Mouse (Mus musculus): ENCODE results near the gene Gm10073. TPM values are rescaled to one million over a fixed set of nuclear protein-coding genes. Genes with fewer than 3 reads are reported as not detected.
"Not testable (repeated sequence)": the region's sequence is repeated elsewhere in the genome, so short reads cannot be mapped to it uniquely, and the experiment has no call there.

Gm10073 gene
- polyA plus RNA-seq, 1 experiment: 38.0 TPM

- H3K4me3 ChIP-seq (replicated peaks; ENCODE audit: extremely low read depth, low read depth, low read length): no peak overlapping the region
- 42% methylated on average over 3 of the region's 3 CpGs for WGBS
- TF ChIP-seq CTCF (IDR thresholded peaks at IDR 0.05; ENCODE audit: insufficient read depth, low read length): no peak
- no peak for TF ChIP-seq POLR2A (IDR thresholded peaks at IDR 0.05; ENCODE audit: borderline replicate concordance, extremely low read depth, low read depth, low read length)
- DNase-seq: no peak
- H3K4me1 ChIP-seq (ENCODE audit: control insufficient read depth, insufficient read depth, low read length): peaks cover 12% of the 10 kb centered on the region
Observed at GRCm38 (mm10) chr8:106612047-106612446, 38.8 kb upstream of the Gm10073 start.

GRCm38 (mm10) chr8:106610958-106611640 is 37.8 kb upstream of the Gm10073 start:
- DNase-seq: no peak
- Histone ChIP-seq H3K4me1 (ENCODE audit: control insufficient read depth, insufficient read depth, low read length) (peaks cover 11% of the 10 kb centered on the region), H3K4me3 (replicated peaks; ENCODE audit: extremely low read depth, low read depth, low read length) (no peak overlapping the region)
- WGBS: 51% methylated on average over 9 of the region's 9 CpGs
- TF ChIP-seq CTCF (IDR thresholded peaks at IDR 0.05; ENCODE audit: insufficient read depth, low read length): no peak
- TF ChIP-seq POLR2A (IDR thresholded peaks at IDR 0.05; ENCODE audit: borderline replicate concordance, extremely low read depth, low read depth, low read length): no peak

- 54% methylated on average over 7 of the region's 7 CpGs for WGBS
- TF ChIP-seq POLR2A (IDR thresholded peaks at IDR 0.05; ENCODE audit: borderline replicate concordance, extremely low read depth, low read depth, low read length): no peak
- TF ChIP-seq CTCF (IDR thresholded peaks at IDR 0.05; ENCODE audit: insufficient read depth, low read length): no peak
- Histone ChIP-seq H3K4me1 (ENCODE audit: control insufficient read depth, insufficient read depth, low read length) (peaks cover 9% of the 10 kb centered on the region), H3K4me3 (replicated peaks; ENCODE audit: extremely low read depth, low read depth, low read length) (no peak overlapping the region)
- DNase-seq: no peak
Observed at GRCm38 (mm10) chr8:106609076-106609903, 36.0 kb upstream of the Gm10073 start.

GRCm38 (mm10) chr8:106608425-106608824 is 35.2 kb upstream of the Gm10073 start:
- DNase-seq: no peak
- TF ChIP-seq POLR2A (IDR thresholded peaks at IDR 0.05; ENCODE audit: borderline replicate concordance, extremely low read depth, low read depth, low read length): no peak
- no peak for TF ChIP-seq CTCF (IDR thresholded peaks at IDR 0.05; ENCODE audit: insufficient read depth, low read length)
- Histone ChIP-seq H3K4me3 (replicated peaks; ENCODE audit: extremely low read depth, low read depth, low read length) (no peak overlapping the region), H3K4me1 (ENCODE audit: control insufficient read depth, insufficient read depth, low read length) (peaks cover 9% of the 10 kb centered on the region)
- WGBS: 31% methylated on average over 3 of the region's 3 CpGs

GRCm38 (mm10) chr8:106607783-106608182 is 34.5 kb upstream of the Gm10073 start:
- not testable (repeated sequence) for DNase-seq; H3K4me1 ChIP-seq (ENCODE audit: control insufficient read depth, insufficient read depth, low read length); H3K4me3 ChIP-seq (replicated peaks; ENCODE audit: extremely low read depth, low read depth, low read length)
- WGBS: 73% methylated on average over 4 of the region's 4 CpGs

GRCm38 (mm10) chr8:106606601-106607145 is 33.4 kb upstream of the Gm10073 start:
- Histone ChIP-seq H3K4me3 (replicated peaks; ENCODE audit: extremely low read depth, low read depth, low read length) (no peak overlapping the region), H3K4me1 (ENCODE audit: control insufficient read depth, insufficient read depth, low read length) (peaks cover 6% of the 10 kb centered on the region; the same call in 1 of the 2 replicates)
- 29% methylated on average over 15 of the region's 15 CpGs for WGBS
- TF ChIP-seq POLR2A (IDR thresholded peaks at IDR 0.05; ENCODE audit: borderline replicate concordance, extremely low read depth, low read depth, low read length): no peak
- TF ChIP-seq CTCF (IDR thresholded peaks at IDR 0.05; ENCODE audit: insufficient read depth, low read length): no peak
- no peak for DNase-seq

- TF ChIP-seq CTCF (IDR thresholded peaks at IDR 0.05; ENCODE audit: insufficient read depth, low read length): no peak
- TF ChIP-seq POLR2A (IDR thresholded peaks at IDR 0.05; ENCODE audit: borderline replicate concordance, extremely low read depth, low read depth, low read length): no peak
- Histone ChIP-seq H3K4me1 (ENCODE audit: control insufficient read depth, insufficient read depth, low read length) (peaks cover 4% of the 10 kb centered on the region; the same call in 1 of the 2 replicates), H3K4me3 (replicated peaks; ENCODE audit: extremely low read depth, low read depth, low read length) (peak overlapping the region; percentile 18)
- WGBS: 27% methylated on average over 4 of the region's 4 CpGs
- no peak for DNase-seq
Observed at GRCm38 (mm10) chr8:106606121-106606520, 32.9 kb upstream of the Gm10073 start.

- TF ChIP-seq POLR2A (IDR thresholded peaks at IDR 0.05; ENCODE audit: borderline replicate concordance, extremely low read depth, low read depth, low read length) (no peak), CTCF (IDR thresholded peaks at IDR 0.05; ENCODE audit: insufficient read depth, low read length) (no peak)
- H3K4me1 ChIP-seq (ENCODE audit: control insufficient read depth, insufficient read depth, low read length): peaks cover 4% of the 10 kb centered on the region; the same call in 1 of the 2 replicates
- 52% methylated on average over 7 of the region's 7 CpGs for WGBS
- no peak overlapping the region for H3K4me3 ChIP-seq (replicated peaks; ENCODE audit: extremely low read depth, low read depth, low read length)
- DNase-seq: no peak
Observed at GRCm38 (mm10) chr8:106605657-106606056, 32.4 kb upstream of the Gm10073 start.

GRCm38 (mm10) chr8:106603933-106604332 is 30.7 kb upstream of the Gm10073 start:
- TF ChIP-seq CTCF (IDR thresholded peaks at IDR 0.05; ENCODE audit: insufficient read depth, low read length): no peak
- no peak for TF ChIP-seq POLR2A (IDR thresholded peaks at IDR 0.05; ENCODE audit: borderline replicate concordance, extremely low read depth, low read depth, low read length)
- H3K4me1 ChIP-seq (ENCODE audit: control insufficient read depth, insufficient read depth, low read length): peaks cover 4% of the 10 kb centered on the region; the same call in 1 of the 2 replicates
- H3K4me3 ChIP-seq (replicated peaks; ENCODE audit: extremely low read depth, low read depth, low read length): peak overlapping the region; percentile 72
- DNase-seq: peak; percentile 45
- WGBS: 1% methylated on average over 19 of the region's 19 CpGs

Measured in lung, adult 2 months (tissue).